Mouse (Mus musculus): ENCODE measurements around the gene Golga7b.

- TF ChIP-seq GATA1 (IDR thresholded peaks at IDR 0.05; ENCODE audit: borderline replicate concordance, low read length), result no peak
- no peak for TF ChIP-seq FLI1 (IDR thresholded peaks at IDR 0.05; ENCODE audit: low read length)
Observed at GRCm38 (mm10) chr19:42316998-42317397, 69.6 kb downstream of the Golga7b start.
